Mouse (Mus musculus) brain, embryonic 14.5 days (tissue): Measurements from ENCODE around the gene Fam160b1.

Experiments used
- CTCF ChIP-seq: fragments of 200-500 bp; IDR thresholded peaks from 2 replicates; pipeline ENCODE4 v1.5.1; 2012; ENCODE audit warnings: inconsistent platforms, mild to moderate bottlenecking, moderate library complexity, borderline replicate concordance; ENCODE audit not compliant: insufficient read depth, insufficient read length; ENCODE audit errors: extremely low read depth
- POLR2A ChIP-seq: fragments of 200-500 bp; IDR thresholded peaks from 2 replicates; pipeline ENCODE4 v1.6.1; 2012; ENCODE audit warnings: mild to moderate bottlenecking, inconsistent platforms, borderline replicate concordance; ENCODE audit not compliant: poor library complexity, insufficient read depth, insufficient read length, severe bottlenecking; ENCODE audit errors: extremely low read depth

- TF ChIP-seq CTCF (peak; percentile 34; the same call in 1 of the 2 replicates), POLR2A (no peak)
Observed at GRCm38 (mm10) chr19:57358322-57358721, 2.2 kb upstream of the Fam160b1 start.
